Mouse (Mus musculus) E14TG2a.4 (cell line): ENCODE measurements at regions not wholly inside any gene's neighbourhood (a gene's known extent, or its start where the extent isn't known, plus 50 kb on each side); places are given as distances from the start of the nearest gene placed in this dataset.

Experiments
- H3K27me3 ChIP-seq: 2 replicates; pipeline ENCODE4 v1.6.1; 2014; ENCODE audit warnings: low read length, control low read depth; ENCODE audit not compliant: insufficient read depth
- H3K36me3 ChIP-seq: 2 replicates; pipeline ENCODE4 v1.6.1; 2014; ENCODE audit warnings: low read length, control low read depth; ENCODE audit not compliant: insufficient read depth
- H3K4me1 ChIP-seq: replicated peaks from 2 replicates; pipeline ENCODE4 v1.6.1; 2014; ENCODE audit warnings: low read depth, low read length, control low read depth
- H3K4me3 ChIP-seq: replicated peaks from 2 replicates; pipeline ENCODE4 v1.5.1; 2014; ENCODE audit warnings: mild to moderate bottlenecking, low read length
- H3K9me3 ChIP-seq: 2 replicates; pipeline ENCODE4 v1.6.1; 2014; ENCODE audit warnings: low read length, control low read depth
- CTCF ChIP-seq: conservative IDR thresholded peaks from 2 replicates; pipeline ENCODE4 v1.5.1; 2014; ENCODE audit warnings: low read length
- NANOG ChIP-seq: IDR thresholded peaks from 2 replicates; pipeline ENCODE4 v1.6.1; 2014; ENCODE audit warnings: borderline replicate concordance, low read length, mixed read lengths
- POU5F1 ChIP-seq: IDR thresholded peaks from 2 replicates; pipeline ENCODE4 v1.6.1; 2014; ENCODE audit warnings: low read length, borderline replicate concordance

GRCm38 (mm10) chr12:9655794-9656193 is 85.9 kb downstream of the Osr1 start:
- Histone ChIP-seq H3K27me3 (no peaks in the 10 kb centered on the region), H3K4me3 (no peak overlapping the region), H3K4me1 (no peaks in the 10 kb centered on the region), H3K9me3 (no peaks in the 10 kb centered on the region), H3K36me3 (no peaks in the 10 kb centered on the region)
- TF ChIP-seq POU5F1 = no peak
- TF ChIP-seq NANOG = no peak
- no peak for TF ChIP-seq CTCF

- no peak for TF ChIP-seq CTCF
- no peak for TF ChIP-seq POU5F1
- no peak for TF ChIP-seq NANOG
- Histone ChIP-seq H3K4me3 (no peak overlapping the region), H3K9me3 (no peaks in the 10 kb centered on the region), H3K36me3 (no peaks in the 10 kb centered on the region), H3K4me1 (no peaks in the 10 kb centered on the region), H3K27me3 (no peaks in the 10 kb centered on the region)
These were observed 86.4 kb downstream of the Osr1 start for GRCm38 (mm10) chr12:9656324-9656723.

- H3K27me3 ChIP-seq = no peaks in the 10 kb centered on the region
- H3K9me3 ChIP-seq = no peaks in the 10 kb centered on the region
- no peaks in the 10 kb centered on the region for H3K4me1 ChIP-seq
- TF ChIP-seq NANOG (no peak), CTCF (no peak), POU5F1 (no peak)
- no peak overlapping the region for H3K4me3 ChIP-seq
- H3K36me3 ChIP-seq = no peaks in the 10 kb centered on the region
These were observed 87.4 kb downstream of the Osr1 start for GRCm38 (mm10) chr12:9657199-9657766.

- Histone ChIP-seq H3K27me3 (no peaks in the 10 kb centered on the region), H3K4me1 (no peaks in the 10 kb centered on the region), H3K4me3 (no peak overlapping the region), H3K9me3 (no peaks in the 10 kb centered on the region), H3K36me3 (no peaks in the 10 kb centered on the region)
- TF ChIP-seq POU5F1 (no peak), CTCF (no peak), NANOG (no peak)
These were observed 87.9 kb downstream of the Osr1 start for GRCm38 (mm10) chr12:9657793-9658192.

GRCm38 (mm10) chr12:9660299-9660698 is 90.4 kb downstream of the Osr1 start:
- Histone ChIP-seq H3K27me3 (no peaks in the 10 kb centered on the region), H3K36me3 (no peaks in the 10 kb centered on the region), H3K4me3 (no peak overlapping the region), H3K9me3 (no peaks in the 10 kb centered on the region), H3K4me1 (no peaks in the 10 kb centered on the region)
- TF ChIP-seq NANOG = no peak
- TF ChIP-seq CTCF = no peak
- TF ChIP-seq POU5F1 = no peak

- Histone ChIP-seq H3K9me3 (no peaks in the 10 kb centered on the region), H3K27me3 (no peaks in the 10 kb centered on the region), H3K36me3 (no peaks in the 10 kb centered on the region), H3K4me1 (no peaks in the 10 kb centered on the region), H3K4me3 (no peak overlapping the region)
- TF ChIP-seq CTCF (no peak), POU5F1 (no peak), NANOG (no peak)
These were observed 118.9 kb downstream of the Osr1 start for GRCm38 (mm10) chr12:9688776-9689175.

- H3K36me3 ChIP-seq = no peaks in the 10 kb centered on the region
- TF ChIP-seq NANOG (no peak), POU5F1 (no peak)
- no peak overlapping the region for H3K4me3 ChIP-seq
- no peaks in the 10 kb centered on the region for H3K9me3 ChIP-seq
- H3K4me1 ChIP-seq = no peaks in the 10 kb centered on the region
- H3K27me3 ChIP-seq = no peaks in the 10 kb centered on the region
These were observed 119.6 kb downstream of the Osr1 start for GRCm38 (mm10) chr12:9689541-9689940.

- TF ChIP-seq POU5F1 (no peak), NANOG (no peak), CTCF (no peak)
- H3K4me1 ChIP-seq = no peaks in the 10 kb centered on the region
- no peaks in the 10 kb centered on the region for H3K27me3 ChIP-seq
- no peak overlapping the region for H3K4me3 ChIP-seq
- H3K36me3 ChIP-seq = no peaks in the 10 kb centered on the region
- no peaks in the 10 kb centered on the region for H3K9me3 ChIP-seq
These were observed 163.0 kb downstream of the Osr1 start for GRCm38 (mm10) chr12:9732921-9733320.

- Histone ChIP-seq H3K9me3 (no peaks in the 10 kb centered on the region), H3K4me3 (no peak overlapping the region), H3K4me1 (no peaks in the 10 kb centered on the region), H3K36me3 (no peaks in the 10 kb centered on the region), H3K27me3 (no peaks in the 10 kb centered on the region)
- TF ChIP-seq NANOG (no peak), CTCF (no peak), POU5F1 (no peak)
These were observed 174.9 kb downstream of the Osr1 start for GRCm38 (mm10) chr12:9744709-9745395.
